Mouse (Mus musculus): Measurements from ENCODE around the gene Btbd6.

The Btbd6 gene

DNA sequence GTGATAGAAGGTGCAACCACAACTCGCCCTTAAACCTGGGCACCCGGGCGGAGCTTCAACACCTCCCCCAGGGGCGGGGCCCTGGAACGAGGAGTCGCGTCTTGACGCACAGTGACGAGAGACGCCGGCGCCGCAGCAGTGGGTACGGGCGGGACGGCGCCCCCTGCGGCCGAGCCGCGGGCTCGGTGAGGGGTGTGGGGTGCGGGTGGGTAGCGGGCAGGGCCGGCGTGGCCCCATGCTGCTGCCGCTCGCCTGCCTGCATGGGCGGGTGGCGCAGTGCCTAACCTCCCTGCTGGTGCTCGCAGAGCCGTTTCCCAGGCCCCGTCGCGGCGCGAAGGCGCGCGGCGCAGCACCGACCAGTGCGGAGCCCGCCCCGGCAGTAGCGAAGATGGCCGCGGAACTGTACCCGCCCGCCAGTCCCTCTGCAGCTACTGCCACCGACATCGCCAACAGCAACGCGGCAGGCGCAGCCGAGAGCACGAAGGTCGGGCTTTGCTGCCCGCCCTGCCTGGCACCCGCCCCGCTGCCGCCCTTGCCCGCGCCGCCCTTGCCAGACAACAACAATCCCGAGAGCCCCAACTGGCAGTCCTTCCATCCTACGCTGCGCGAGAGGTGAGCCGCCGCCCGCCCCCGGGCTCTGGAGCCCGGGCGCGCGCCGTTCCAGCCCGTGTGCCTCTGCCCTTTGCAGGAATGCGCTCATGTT lies at the start of gene Btbd6:
TSS of gene Btbd6 (plus strand) at position 112 of the 703 bp plus-strand sequence.
- DNase-seq (ENCODE audit: extremely low read depth, low read depth, low spot score), result peak; percentile 18

DNA sequence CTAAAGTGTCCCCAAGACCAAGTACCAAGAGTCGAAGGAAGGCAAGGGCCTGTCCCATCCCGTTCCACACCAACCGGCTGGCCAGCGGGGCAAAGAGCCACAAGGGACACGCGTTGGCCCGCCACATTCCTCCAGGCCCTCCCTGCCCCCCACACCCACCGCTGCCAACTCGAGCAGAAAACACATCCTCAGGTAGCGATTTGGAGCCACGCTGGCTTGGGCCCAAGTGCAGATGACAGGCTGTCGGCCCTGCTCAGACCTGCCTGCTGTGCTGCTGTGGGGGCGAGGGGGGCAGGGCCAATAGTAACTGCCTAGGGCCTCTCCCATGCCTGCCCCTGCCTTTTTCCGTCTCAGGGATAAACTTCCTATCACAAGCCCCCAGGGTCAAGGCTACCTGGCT lies 49.0 kb upstream of the Btbd6 start:
- DNase-seq (ENCODE audit: extremely low read depth, low read depth, low spot score), result no peak

DNA sequence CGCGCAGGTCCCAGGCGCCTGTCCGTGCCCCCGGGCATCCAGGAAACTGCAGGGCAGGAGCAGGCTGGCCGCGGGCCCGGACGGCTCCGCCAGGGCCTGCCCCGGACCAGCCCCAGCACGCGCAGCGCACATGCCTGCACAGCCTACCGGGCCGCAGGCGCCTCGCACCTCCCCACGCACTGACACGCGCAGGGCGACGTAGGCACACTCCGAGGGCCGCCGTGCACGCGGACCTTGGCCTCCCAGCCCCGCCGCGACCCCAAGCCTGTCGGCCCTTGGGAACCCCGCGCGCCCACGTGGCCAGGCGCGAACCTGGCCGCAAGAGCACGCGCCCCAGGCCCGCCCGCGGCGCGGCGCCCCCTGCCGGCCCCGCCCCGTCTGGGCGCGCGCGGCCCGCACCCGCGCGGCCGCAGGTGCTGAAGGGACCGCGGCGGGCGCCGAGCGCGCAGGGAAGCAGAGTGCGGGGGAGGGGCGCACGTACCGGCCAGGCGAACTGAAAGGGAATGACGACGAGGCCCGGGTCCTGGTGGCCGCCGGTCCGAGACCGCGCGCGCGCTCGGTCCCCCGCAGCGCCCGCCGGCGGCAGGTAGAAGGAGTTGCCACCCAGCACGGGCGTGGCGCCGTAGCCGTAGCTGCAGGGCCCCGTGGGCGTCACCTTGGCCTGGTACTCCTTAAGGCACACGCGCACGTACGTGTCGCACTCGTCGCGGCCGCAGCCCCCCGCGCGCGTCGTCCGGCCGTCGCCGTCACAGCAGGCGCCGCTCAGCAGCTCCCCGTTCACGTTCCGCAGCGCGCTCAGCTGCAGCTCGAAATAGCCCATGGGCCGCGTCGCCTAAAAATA lies 47.7 kb upstream of the Btbd6 start:
- DNase-seq (ENCODE audit: extremely low read depth, low read depth, low spot score), result no peak

DNA sequence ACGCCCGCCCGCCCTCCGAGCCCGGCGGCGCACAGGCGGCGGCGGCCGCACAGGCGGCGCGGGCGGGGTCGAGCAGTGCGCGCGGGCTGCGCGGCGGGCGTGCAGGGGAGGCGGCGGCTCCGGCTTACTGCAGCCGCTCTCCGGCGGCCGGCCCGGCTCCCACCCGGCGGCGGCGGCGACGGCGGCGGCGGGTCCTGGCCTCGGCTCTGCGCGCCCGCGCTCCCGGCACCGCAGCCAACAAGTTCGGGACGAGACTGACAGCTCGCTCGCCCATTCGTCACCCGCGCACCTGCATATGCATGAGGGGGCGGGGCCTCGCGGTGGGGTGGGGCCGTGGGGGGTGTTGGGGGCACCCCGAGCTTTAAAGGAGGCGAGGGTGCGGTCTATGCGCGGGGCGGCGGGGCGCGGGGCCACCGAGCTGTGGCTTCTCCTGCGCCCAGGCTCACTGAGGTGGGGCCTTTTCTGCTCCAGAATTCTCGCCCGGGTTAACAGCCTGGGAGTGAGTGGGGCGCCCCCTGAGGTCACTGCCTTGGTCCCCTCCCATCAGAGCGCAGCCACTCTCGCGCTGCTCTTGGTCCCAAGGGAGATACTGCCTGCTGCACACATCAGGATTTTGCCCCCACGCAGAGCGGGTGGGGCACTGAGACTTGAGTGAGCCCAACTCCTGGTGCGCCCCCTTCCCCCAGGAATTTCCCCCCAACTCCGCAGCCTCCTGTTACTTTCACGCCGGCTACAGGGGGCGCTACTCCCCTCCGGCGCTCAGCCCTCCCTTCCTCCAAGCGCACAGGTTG lies 46.5 kb upstream of the Btbd6 start, which contains the start of gene Jag2:
TSS of gene Jag2 (minus strand) at position 215 of the 791 bp plus-strand sequence.
- DNase-seq (ENCODE audit: extremely low read depth, low read depth, low spot score), result no peak

DNA sequence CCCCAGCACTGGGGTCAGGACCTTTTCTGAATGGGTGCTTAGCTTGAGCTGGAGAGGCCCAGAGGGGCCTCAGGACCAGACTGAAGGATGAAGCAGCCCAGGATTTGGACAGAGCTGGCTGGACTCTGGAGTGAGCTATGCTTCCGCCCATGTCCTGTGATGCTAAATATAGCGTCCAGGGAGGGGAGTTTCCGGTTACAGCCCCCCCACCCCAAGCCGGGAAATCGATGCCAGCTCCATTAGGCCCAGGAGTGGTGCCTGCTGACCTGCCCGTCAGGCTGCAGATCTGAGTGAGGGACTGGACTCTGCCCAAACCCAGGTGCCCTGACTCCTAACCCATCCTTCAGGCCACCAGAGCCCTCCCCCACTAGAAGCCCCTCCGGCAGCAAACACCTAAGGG lies 43.6 kb upstream of the Btbd6 start:
- DNase-seq (ENCODE audit: extremely low read depth, low read depth, low spot score), result no peak

DNA sequence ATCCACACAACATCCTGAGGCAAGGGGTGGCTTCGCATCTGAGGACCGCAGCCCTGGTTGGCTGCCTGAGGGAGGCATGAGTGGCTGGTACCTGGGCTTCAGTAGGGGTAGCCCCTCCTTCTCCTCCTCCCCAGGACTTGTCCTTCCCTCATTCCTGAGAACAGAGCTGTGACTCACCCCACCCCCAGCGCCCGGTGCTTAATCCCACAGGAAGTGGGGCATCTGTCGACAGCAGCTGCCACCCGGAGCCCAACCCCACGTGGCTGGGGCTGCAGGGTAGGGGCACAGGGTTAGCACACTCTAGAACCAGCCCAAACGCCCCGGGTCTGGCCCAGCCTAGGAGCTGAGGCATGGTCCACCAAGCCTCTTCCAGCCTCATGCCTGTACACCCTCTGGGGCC lies 38.4 kb upstream of the Btbd6 start:
- no peak for DNase-seq (ENCODE audit: extremely low read depth, low read depth, low spot score)

DNA sequence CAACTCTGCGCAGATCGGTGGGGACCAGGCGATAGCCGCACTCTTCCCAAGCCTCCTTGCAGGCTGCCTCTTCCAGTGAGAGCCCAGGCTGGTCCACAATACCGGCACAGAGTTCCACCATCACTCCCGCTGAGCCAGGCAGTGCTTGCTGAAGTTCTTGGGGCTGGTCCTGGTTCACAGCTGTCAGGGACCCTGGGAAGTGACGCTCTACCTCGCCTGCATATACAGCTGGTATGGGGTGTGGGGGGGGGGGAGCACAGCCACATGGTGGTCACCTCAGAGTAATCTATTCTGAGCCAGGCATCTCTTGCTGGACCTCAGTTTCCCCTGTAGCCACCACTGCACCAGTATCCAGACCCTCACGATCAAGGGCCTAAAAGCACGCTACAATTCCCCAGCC lies 37.9 kb upstream of the Btbd6 start:
- no peak for DNase-seq (ENCODE audit: extremely low read depth, low read depth, low spot score)

DNA sequence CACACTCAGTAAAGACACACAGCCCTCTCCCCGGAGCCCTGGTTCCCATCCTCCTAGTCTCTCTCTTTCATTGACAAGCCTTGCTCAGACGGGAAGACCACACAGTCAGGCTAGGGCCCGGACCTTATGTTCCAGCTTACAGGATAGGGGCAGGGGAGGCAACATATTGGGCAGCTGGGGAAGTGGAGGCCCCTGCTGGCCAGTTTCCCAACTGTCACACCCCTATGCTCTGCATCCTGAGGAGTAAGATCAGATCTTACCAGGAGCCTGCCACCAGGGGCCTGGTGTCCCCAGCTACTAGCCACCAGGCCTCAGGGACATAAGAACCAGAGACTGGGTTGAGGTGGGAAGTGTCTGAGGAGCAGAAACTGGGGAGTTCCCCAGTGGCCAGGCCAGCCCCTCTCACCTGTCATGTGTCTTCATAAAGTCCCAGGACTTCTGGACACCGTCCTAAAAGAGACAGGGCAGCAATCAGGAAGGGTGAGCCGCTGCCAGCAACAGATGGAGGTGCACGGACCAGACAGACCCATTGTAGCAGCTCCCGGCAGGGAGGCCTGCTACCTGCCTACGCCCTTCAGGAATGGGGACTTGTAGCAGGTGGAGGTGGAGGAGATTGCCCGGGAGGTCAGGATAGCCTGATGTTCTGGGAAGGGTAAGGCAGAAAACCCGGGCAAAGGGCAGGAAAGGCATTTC lies 37.3 kb upstream of the Btbd6 start:
- no peak for DNase-seq (ENCODE audit: extremely low read depth, low read depth, low spot score)

DNA sequence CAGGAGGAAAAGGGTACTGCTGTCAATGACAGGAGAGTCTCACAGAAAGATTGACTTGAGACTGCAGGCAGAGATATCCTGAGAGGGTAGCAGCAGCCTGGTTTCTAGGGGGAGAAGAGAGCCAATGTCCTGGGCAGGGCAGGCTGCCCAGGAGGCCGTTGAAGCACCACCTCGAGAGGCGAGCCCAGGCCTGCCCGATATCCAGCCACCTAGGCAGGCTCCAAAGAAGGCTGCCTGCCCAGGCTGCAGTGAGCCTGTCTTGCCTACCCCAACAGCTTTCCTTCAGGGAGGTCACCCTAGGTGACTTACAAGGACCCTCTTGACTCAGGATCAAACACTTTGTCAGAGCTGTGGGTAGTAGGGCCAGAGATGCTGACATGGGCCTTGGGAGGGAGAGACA lies 36.0 kb upstream of the Btbd6 start:
- DNase-seq (ENCODE audit: extremely low read depth, low read depth, low spot score), result no peak

DNA sequence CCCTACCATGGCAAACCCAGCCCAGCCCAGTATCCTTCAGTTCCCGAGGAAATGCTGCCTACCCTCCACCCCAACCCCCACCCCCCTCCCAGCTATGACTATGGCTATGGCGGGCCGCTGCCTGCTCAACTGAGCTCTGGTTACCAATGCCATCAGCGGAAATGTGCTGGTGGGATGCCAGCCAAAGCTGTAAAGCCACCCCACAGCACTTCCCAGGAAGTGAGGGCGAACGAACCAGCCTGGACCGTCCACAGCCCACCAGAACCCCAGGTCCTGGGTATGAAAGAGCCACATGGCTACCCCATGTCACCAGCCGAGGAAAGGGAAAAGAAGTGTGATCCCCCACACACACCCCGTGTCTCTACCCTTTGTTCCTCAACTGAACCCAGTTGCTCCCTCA lies 35.6 kb upstream of the Btbd6 start:
- DNase-seq (ENCODE audit: extremely low read depth, low read depth, low spot score), result no peak

DNA sequence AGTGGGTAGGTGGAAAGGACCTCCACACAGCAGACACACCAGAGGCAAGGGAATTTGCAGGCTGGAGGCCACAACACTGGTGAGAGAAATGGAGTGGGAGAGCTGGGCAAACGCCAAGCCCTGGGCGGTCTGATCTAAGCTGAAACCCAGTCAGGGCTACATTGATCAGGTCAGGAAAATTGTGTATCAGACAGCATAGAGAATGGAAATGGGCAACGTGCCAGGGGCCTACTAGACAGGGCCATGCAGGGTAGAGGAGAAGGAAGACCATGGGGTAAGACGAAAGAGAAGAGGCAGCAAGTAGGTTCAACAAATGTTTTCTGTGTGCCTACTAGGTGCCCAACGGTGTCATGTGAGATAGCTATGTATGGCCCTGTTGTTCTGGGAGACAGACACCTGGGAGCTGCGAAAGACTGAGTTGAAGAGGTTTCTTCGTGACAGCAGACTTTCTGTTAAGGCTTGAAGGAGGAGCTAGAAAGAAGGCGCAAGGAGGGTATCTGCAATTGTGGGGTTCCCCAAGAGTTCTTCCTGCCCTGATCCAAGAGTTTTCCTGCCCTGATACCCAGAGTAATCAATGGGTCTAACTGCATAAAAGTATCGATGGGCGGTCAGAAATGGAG lies 35.0 kb upstream of the Btbd6 start:
- DNase-seq (ENCODE audit: extremely low read depth, low read depth, low spot score), result no peak

DNA sequence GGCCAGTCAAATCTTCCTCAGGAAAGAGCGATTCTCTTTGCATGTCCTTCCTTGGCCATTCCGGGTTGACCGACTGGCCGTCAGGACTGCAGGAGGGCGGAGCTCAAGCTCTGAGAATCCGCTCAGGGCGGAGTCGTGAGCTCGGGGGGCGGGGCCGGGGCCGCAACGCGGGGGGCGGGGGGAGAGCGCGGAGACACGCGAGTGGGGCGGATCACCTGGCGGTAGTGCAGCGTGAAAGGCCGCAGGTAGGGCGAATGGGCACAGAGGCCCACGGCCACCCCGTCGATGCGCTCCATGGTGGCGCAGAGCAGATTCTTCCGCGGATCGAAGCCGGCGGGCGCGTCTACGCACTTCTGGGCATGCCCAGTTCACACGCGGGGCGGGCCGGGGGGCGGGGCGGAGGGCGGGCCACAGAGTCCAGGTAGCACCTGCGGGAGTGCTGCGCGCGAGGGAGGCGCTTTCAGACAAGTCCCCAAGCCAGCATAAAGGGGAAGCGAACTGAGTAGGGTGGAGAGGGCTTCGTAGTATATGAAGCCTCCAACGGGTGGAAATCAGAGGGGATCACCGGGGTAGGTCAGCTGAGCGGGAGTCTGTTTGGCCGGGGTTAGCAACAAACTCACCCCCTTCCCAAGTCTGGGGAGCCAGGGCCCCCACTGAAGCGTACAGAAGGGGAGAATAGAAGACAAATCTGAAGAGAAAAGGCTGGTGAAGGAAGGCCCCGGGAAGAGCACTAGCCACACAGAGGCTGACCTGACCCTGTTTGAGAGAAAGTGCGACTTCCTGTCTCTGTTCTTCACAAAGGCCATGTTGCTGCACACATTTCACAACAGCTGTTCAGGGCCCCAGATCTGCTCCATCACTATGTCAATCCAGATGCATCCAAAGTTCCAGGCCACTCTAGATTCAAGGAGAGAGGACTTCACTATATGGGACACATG lies 34.2 kb upstream of the Btbd6 start, which contains the start of gene Nudt14:
TSS of gene Nudt14 (minus strand) at position 349 of the 938 bp plus-strand sequence.
- DNase-seq (ENCODE audit: extremely low read depth, low read depth, low spot score), result no peak

DNA sequence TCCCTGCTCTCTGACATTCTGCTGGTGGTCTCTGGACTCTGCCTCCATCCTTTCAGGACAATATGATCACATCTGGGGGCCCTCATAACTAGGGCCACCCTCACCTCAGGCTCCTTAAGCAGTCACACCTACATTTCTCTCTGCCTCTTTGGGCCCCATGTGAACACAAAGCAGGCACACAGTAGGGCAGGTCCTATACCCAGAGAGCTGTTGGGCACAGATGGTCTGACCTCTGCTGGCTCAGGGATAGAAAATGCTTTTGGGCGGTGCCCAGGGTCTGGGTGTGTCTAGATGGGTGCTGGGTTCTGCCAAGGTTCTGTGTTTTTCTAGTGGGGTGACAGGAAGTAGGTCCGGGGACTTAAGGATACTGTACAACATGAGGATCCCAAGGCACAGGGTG lies 32.6 kb upstream of the Btbd6 start:
- no peak for DNase-seq (ENCODE audit: extremely low read depth, low read depth, low spot score)

DNA sequence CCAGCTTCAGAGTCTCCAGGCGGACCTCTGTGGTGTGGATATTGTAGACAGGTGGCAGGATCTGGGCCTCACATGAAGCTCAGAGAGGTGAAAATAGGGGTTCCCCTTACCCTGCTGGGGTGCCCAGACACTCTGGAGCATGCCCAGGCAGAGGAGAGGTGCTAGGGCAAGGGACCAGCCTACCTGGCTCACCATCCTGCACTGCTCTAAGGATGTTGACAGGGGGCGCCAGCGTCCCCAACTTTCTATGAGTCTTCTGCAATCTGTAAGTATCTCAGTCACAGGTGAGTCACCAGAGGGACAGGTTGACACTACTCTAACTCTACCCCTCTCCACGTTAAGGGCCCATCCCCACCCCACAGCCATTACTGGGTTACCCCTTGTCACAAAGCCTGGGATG lies 29.0 kb upstream of the Btbd6 start:
- no peak for DNase-seq (ENCODE audit: extremely low read depth, low read depth, low spot score)

DNA sequence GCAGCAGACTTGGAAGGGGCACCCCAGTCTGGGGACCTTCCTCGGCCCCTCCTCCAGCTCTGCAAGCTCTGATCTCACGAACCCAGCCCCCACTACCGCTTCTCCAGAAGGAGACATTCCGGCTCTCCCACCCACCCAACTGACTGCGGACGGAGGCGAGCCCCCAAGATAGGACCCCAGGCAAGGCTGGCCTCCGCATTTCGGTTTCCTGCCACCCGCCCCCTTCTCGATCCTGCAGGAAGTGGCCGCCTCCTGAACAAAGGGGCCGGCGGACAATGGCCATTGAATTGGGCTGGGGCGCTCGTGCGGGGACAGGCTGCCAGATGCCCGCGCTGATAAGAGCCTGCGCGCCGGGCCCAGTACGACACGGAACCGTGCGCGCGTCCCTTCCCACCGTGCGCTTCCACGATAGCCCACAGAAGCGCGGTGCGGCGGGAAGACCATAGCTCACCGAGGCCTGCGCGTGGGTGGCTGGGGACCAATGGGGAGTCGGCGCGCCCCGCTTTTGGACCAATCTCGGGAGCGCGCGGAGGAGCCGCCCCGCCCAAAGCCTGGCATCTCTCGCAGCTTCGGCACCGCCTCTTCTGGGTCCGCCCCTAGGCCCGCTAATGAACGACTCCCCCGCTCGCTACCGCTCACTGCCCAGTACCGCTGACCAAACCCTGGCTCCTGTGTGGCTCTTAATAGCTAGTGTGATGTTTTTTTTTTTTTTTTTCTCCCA lies 26.1 kb upstream of the Btbd6 start:
- no peak for DNase-seq (ENCODE audit: extremely low read depth, low read depth, low spot score)

DNA sequence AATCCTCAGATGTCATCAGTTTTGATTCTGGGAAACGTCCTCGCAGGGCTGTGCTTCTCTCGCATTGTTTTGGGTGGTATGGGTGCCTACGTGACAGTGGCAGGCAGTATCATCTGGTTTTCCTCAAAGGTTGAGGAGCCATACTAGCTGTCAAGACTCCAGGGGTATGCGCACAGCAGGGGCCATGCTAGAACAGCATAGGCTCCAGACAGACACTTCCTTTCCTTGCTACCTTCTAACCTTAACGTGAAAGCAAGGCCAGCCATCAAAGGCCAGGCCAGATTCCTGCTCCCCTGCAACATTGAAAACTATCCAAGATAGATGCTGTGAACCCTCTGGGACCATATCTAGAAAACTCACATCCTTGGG lies 25.5 kb upstream of the Btbd6 start:
- no peak for DNase-seq (ENCODE audit: extremely low read depth, low read depth, low spot score)

DNA sequence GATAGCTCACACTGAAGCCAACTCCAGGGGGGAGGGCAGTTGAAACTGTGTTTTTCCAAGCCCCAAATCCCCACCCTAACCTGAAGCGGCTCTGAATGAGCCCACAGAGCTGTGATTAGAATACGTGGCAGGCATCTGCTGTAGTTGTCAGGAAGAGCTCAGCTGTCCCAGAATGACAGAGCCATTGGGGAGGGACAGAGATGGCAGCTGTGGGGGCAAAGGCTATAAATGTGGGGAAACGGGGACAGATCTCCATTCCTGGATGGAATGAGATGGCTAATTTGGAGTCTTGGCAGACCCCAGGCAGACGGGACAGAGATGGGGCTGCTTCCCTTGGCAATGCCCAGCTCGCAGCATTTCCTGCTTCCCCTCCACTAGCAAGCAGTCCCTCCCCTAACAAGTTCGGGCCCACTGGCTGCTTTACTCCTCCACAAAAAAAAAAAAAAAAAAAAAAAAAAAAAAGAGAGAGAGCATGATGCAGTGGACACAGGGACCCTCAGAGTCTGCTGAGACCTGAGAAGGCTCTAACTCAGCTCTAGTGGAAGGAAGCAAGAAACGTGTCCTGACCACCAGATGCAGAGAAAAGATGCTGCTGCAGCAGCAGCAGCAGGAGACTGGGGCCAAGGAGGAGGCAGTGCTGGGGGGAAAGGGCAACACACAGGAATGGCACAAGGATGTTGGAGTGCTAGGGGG lies 25.0 kb upstream of the Btbd6 start:
- DNase-seq (ENCODE audit: extremely low read depth, low read depth, low spot score), result no peak

DNA sequence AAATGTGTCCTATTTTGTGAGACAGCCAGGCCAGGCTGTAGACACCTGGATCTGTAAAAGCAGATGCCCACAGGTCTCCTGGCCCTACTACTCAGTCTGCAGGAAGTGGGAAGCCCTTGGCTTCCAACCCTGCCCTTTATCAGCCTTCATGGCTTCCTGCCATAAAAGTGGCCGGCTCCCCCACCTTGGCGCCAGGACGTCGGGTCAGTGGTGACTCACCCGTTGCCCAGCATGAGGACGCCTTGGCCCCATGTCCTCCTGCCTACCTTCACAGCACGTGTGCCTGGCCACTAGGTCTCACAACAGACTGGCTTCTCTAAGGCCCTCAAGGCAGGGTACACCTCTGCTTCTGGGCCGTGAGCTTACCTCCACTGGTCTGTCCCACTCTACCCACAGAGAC lies 23.8 kb upstream of the Btbd6 start:
- no peak for DNase-seq (ENCODE audit: extremely low read depth, low read depth, low spot score)

All from fat pad, adult 2 months (tissue).